Mouse (Mus musculus) ES-E14 (cell line): ENCODE data around the gene AI413582.

Experiments used
- CHD2 ChIP-seq: IDR thresholded peaks from 2 replicates; pipeline ENCODE4 v1.6.1; 2014; ENCODE audit warnings: mild to moderate bottlenecking, low read depth, low read length, inconsistent platforms
- MAFK ChIP-seq: IDR thresholded peaks from 2 replicates; pipeline ENCODE4 v1.6.1; 2014; ENCODE audit warnings: mild to moderate bottlenecking, low read depth, low read length, inconsistent platforms; ENCODE audit not compliant: insufficient read depth
- ZNF384 ChIP-seq: IDR thresholded peaks from 2 replicates; pipeline ENCODE4 v1.6.1; 2012; ENCODE audit warnings: low read depth, low read length, inconsistent platforms

GRCm38 (mm10) chr17:27600869-27601268 is 35.3 kb upstream of the AI413582 start:
- TF ChIP-seq MAFK (no peak), ZNF384 (no peak), CHD2 (no peak)
